Mouse (Mus musculus) MEL-GATA-1-ER (cell line): ENCODE data around the gene Itm2b.

Source experiments
- DNase-seq: peaks from one replicate; pipeline ENCODE4 v3.0.0-alpha.2; 2012; ENCODE audit warnings: low read depth; ENCODE audit errors: extremely low read depth

Gene Itm2b

DNA sequence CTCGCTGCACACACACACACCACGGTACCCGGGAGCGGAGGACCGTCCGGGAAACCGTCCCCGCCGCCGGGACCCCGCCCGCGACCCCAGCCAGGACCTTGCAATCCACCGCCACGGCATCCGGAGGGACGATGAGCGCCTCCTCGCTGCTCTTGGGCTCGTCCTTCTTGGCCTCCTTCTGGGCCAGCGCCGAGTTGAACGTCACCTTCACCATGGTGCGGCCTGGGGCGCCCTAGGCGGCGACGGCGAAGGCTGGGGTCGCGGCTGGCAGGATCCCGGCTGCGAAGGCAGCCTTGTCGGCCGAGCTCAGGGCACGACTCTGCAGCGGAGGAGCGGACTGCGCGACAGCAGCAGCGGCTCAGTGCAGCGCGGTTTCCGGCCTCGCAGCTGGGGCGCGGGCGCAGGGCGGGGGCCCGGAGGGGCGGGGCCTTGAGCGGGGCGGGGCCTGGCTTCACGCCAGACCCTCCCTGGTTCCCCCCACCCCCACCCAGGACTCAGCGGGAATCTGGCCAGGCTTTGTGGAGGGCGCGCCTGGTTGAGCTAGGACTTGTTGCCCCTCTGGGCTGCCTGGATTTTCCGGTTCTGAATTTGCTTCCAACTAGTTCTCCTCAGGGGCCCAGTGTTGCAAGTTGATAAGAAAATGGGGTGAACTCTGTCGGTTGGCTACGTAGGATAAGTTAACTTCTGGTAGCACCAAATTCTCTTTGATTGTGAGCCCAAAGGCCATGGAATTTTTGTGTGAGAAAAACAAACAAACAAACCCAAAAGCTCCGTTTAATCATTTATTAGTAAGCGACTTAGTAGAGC, at the start of gene Itm2b:
Gene Itm2b (minus strand): TSS at position 377 of the 807 bp plus-strand sequence.
- DNase-seq = peak; percentile 56

DNA sequence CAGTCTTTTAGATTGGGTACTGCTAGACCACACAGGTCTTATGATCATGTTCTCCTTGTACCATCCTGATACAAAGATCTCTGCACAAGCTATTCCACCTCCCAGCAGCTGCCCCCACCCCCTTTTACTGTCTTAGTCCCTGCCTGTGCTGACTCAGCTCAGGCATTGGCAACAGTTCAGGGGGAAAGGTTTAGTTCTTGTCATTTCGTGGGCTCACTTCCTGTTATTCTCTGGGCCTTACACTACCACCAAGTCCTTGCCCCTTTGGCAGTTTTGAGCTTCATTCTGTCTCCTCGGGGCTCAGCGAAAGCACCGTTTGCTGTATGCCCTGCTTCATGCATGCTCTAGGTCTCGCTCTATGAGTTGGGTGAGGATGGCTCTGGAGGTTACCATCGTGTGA, 48.4 kb upstream of the Itm2b start:
- peak; percentile 25 for DNase-seq

DNA sequence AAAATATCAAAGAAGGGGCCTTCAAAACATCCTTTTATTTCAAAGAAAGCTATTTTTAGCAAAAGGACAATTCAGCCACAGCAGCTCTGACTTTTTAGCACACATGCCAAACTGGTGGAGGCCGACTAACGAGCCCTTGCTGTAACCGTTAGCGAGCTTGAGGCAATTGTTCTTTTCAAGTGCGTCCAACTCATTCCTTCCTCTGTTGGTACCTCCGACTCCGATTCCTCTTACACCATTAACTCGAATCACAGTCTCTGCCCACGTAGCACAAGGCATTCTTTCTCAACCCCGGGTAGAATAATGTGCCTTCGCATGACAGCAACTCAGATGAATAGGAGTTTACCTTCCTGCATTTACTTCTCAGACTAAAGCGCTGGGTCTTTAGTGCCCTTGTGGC, 45.5 kb upstream of the Itm2b start:
- DNase-seq = no peak

DNA sequence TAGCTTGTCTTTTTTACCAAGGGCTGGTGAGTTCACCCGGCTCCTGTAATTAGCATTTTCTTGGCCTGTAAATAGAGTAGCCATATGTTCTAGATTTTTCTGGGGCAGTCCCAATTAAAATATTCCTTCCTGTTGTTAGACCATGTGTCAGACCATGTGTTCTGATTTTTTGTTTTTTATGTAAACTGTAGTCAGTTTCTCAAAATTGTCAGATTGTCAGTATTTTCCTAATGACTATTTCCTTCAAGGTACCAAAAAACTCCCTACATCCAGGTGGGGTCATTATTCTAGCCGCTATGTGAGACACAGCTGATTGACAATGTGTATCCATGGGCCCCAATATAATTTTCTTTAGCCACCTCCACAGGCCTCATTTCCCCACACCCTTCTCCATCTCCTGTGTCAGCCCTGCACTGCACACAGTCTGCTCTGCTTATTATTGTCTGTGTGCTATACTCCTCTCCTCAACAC, 40.5 kb upstream of the Itm2b start:
- no peak for DNase-seq

DNA sequence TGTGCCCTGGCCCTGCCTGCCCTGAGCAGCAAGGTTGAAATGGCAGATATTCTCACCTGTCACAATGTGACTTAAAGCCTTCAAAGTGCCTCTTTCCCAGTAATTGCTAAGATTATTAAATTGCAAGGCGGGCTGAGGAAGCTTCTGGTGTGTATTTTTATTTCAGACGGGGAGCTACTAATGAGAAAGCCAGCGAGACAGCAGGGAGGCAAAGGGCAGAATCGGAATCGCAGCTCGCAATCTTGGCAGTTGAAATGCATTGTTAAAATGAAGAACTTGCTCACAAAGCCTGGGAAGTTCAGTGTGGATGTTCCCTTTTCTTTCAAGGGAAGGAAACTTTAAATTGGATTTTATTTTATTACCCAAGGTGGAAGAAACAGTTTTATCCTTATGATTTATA, 39.9 kb upstream of the Itm2b start:
- DNase-seq = no peak

DNA sequence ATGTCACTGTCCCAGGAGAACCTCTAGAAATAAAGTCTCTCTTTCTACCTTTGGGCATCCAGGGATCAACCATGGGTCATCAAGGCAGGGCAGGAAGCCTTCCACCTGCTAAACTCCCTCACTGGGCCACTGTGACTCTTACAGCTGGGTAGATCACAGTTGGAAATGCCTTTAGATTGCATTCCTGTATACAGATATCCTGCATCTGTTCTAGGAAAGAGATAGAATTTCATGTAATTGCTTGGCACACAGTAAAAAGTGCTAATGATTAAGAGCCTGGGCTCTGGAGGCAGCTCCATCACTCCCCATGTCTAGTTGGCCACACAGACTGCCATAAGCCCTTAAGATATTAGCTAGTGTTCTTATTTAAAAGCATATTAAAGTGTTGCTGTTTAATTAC, 38.5 kb upstream of the Itm2b start:
- DNase-seq = no peak

DNA sequence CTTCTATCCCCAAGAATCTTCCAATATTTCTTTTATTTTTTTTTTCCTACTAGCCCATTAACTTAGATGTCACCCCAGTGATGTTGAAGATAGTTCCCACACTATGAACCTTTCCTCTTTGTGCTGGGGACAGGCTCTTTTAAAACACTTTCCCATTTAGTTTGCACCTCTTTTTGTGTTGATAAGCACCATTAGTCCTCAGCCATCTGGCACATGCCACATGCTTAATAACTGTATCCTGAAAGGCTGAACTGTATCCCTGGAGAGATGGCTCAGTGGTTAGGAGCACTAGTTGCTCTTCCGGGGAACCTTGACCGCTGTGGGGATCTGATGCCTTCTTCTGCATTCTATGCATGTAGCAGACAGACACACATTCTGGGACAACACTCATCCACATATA, 37.5 kb upstream of the Itm2b start:
- DNase-seq = no peak

DNA sequence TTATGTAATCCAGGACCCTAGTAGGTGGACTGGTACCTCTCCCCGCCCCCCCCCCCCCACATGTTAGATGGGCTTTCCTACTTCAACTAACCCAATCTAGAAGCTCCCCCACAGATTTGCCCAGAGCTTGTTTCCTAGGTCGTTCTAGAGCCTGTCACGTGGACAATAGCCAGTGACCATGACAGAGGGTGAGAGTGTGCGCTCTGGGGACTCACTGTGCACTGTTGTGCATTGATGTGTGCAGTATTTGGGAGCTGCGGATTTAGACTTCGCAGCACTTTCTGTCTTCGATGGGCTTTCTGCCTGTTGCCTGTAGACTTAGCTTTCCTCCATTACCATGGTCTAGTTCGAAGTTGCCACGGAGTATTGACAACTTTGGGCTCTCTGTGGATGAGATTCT, 36.5 kb upstream of the Itm2b start:
- DNase-seq = no peak

DNA sequence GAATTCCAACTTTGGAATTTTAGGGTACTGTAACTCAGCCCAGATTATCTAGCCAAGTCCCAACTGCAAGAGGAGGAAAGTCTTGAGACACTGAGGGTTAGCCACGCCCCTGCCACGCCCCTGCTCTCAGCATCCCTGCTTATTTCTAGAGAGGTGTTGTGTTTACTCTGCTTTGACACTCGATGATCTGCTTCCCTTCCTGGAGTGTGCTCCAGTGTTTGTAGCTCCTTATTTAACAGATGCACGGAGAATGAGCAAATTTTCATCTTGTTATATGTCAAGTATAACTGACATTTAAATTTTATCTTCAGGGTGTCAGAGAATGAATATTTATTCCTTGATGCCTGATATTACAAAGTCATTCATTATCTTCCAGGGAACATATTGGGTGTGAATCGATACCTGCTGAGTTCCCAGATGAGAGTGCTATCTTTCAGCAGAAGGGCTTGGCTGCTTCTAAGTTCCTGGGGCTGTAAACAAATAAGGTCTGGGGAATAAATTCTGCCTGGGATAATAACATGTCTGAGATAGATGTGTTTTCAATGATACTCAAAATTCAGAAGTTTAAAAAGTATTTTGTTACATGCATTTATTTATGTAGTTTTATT, 35.2 kb upstream of the Itm2b start:
- no peak for DNase-seq

DNA sequence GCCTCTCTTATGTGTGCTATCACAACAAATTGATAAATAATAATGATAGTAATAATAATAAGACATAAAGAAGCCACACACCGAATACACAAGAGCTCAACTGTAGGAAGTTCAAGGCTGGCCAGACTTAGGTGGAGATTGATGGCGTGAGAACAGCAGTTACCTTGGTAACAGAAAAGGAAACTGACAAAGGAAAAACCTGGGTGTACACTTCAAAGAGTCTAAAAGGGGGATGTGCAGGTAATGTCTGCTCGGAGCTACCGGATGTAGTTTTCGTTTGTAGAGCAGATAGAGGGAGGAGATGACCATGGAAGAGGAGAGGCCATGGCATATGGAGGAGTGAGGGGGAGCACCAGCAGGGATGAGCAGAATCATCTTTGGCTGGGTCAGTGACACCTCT, 31.4 kb upstream of the Itm2b start:
- DNase-seq = no peak

DNA sequence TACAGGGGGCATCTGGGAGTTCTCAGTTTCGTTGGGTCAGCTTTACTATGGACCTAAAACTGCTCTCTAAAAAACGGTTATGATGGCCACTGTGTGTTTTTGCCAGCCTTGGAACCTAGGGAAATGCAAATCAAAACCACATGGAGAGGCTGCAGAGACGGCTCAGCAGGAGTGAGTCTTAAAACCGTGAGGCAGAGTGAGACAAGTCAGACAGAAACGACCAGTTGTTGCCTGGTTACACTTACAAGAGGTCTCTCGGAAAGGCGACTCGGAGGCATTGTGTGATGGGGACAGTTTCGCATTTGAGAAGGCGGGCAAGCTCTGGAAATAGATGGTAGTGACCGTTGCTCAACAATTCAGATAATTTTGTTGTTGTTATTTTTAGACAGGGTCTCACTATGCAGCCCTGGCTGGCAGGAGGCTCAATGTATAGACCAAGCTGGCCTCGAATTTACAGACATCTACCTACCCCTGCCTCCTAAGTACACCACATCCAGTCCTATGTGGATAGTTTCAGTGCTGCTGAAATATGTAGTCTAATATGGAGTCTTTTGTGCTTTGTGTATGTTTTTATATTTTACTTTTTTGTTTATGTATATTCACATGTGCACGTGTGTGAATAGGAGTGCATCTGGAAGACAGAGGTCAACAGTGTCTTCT, 30.4 kb upstream of the Itm2b start:
- no peak for DNase-seq

DNA sequence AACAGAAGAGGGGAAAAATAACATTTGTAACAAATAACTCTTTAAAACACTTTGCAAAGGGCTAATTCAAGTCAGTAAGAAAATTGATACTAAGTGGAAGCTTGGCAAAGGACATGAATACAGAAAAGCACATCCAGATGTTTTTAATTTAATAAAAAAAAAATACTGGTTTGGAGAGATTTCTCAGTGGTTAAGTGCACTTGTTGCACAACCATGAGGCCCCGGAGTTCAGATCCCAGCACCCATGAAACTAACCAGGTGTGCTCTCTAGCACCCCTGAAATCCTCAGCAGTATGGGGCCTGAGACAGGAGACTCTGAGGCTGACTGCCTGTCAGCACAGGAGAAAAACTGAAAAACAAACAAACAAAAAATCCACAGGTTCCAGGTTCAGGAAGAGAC, 26.6 kb upstream of the Itm2b start:
- no peak for DNase-seq

DNA sequence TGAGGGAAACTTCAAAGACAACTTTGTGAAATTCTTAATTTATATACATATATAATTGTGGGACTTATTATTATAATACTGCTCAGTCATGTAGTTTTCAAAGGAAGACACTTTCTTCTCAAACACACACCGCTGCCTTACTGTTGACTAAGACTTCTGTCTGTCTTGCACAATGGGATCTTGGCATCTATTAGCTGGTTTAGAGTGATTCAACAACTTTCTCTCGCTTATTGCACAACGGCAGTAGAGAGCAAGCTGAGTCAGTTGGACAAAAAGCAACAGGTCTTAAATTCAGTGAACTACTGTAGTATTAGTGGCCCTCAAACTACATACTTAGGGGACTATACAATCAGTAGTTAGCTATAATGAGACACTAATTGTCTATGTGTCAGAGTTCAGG, 25.0 kb upstream of the Itm2b start:
- DNase-seq = no peak

DNA sequence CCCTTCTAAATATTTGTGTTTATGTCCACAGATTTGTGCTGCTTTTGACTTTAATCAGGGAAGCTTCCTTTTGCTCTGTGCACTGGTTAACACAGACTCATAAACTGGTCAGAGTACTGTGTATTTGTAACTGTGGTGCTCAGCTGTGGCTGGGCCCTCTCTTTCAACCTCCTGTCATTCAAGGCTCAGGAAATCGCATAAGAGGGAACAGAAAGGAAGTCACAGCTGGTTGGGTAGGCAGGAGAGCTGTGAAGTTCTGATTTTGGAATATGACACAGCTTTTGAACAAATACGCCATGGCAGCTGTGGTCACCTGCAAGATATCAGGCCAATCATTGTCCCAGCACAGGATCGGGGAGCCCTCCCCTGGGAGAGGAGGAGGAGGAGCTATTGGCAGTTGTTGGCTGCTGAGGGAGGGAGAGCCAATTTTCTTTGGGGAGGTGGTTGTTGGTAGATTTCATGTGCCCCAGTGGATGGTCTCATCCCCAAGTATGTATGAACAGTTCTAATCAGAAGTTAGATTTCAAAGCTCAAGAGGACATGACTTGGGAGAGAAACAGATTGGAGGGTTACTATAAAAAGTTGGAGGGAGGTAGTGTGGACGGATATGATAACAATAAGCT, 23.2 kb upstream of the Itm2b start:
- no peak for DNase-seq

DNA sequence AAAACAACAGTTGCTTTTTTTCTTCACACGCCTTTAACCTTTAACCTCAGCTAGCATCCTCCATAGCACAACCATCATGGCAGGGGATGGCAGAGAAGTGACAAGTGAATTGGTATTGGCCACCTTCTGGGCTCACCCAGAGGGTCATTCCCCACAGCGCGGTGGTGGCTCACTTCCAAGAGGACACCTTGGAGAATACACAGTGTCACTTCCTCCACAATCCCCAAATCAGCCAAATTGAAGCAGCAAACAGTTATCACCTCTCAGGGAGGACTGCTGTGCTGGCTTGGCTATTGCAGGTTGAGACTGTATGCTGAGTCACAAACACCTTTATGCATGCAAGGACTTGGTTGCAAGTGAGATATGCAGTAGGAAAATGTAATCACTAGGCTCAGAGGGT, 18.9 kb upstream of the Itm2b start:
- no peak for DNase-seq

DNA sequence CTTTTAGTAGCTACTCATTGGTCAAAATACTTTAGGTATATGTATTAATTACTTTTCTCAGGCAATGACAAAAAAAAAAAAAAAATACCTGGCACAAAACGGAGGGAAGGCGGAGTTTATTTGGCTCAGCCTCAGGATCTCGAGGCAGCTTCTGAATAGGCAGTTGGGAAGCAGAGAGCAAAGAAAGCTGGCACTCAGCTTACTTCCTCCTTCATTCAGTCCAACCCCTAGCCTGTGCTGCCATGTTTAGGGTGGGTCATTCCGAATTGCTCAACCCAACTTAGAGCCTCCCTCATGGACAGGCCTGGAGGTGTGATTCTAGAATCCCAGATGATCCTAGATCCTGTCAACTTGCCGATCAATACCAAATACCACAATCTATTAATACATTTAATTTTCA, 18.3 kb upstream of the Itm2b start:
- no peak for DNase-seq

DNA sequence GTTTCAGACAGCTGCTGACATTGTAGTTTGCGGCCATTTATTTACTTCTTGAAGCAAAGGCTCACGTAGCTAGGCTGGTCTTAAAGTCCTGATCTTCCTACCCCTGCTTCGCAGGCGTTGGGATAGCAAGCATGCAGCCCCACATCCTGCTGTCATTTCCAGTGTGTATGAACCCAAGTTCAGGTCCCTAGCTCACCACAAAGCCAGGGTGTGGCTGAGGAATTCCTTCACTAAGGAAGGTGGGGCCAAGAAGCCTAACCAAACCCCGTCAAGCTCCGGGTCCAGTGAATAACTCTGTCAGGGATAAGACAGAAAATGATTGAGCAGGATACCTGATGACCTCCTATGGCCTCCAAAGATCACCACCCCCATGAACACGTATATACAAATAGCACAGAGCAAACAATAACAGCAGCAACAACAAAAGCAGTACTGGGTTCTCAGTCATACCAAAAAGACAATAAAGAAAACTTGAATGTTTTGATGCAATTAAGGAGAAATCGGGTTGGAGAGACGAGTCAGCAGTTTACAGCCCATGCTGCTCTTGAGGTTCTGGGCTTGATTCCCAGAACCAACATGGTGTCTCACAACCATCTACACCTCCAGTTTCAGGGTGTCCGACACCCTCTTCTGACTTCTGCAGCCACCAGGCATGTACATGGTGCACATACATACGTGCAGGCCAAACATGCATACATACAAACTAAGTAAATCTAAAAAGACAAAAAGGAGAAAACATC, 17.4 kb upstream of the Itm2b start:
- no peak for DNase-seq

DNA sequence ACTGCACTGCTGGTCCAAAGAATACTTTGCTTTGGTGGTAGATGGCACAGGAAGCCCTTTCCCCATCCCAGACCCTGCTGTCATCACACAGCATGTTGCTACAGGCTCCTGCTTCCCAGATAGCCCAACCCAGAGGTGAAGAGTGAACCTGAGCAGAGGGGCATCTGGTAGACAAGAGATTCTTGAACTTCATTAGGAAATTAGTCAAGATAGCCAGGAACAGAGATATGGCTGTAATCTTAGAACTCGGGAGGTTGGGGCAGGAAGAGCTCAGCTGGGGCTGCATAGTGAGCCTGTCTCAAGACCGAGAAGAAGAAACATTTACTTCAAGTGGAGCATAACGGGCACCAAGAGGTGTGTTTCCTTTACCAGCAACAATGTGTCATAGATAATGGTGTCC, 16.3 kb upstream of the Itm2b start:
- no peak for DNase-seq

DNA sequence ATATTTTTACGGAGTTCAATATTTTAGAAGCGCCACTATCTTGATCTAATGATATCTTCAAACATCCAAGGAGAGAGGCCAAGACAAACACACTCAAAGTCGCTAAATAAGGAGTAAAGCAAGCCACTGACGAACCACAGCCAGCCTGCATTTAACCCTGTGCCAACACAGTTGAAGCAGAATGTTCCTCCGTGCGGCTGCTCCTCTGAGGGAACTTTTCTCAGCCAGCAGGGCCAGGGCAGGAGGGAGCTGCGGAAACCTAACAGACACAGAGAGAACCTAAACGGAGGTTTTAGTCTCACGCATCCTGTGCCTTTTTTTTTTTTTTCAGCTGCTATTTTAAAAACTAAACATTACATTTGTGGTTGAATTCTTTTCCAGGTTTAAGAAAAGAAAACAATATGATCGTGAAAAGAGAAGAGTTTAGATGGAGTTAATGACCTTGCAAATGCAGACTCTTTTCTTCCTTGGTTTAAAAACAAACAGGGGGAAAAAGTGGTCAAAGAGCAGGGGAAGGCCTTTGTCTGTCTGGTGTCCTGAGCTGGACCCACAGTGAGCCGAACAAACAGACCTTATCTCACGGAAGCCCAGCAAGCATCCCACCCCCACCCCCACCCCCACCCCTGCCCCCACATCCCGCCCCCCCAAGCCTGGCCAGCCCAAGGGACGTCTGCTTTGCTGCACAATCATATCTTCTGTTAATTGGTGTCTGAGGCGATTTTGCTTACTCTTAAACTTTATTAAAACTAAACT, 15.0 kb upstream of the Itm2b start:
- no peak for DNase-seq

DNA sequence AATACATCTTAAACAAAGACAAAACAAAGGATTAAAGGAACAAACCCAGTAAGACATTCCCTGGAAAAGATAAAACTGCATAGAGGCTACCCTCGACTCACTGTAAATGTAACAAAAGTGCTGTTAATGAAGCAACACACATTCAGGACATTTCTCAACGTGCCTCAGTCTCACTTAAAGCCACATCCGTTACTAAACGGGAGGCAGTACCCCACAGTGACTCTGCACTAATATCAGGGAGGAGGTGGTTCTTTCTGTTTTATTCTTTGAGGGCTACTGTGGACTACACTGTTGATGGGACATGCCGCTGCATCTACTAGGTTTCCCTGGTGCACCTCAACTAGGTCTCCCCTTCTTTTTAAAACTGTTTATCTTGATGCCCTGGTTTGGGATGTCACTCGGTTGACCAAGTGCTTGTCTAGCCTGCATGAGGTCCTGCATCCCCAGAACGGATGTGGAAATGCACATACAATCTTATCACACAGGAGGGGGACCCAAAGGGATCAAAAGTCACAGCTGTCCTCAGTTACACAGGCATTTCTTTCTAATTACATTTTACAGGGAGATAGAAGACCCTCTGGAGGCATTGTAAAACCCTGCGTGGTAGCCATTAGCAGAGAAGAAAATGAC, 13.4 kb upstream of the Itm2b start:
- no peak for DNase-seq
